Mouse (Mus musculus): ENCODE data around the gene Flt3.

DNA sequence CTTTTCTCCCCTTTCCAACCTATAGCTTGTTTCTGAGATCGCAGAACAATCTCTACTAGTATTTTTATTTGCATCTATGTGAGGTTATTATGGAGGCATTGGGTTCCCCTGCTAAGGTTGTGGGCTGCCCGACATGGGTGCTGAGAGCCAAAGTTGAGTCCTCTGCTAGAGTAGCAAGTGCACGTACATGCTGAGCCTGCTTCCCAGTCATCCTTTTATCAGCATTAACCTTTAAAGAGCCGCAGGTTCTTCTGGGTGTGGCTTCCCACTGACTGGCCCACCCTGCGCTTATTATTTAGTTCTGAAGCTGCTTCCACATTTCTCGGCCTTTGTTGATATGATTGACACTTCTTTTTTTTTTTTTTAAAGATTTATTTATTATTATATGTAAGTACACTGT is 44.0 kb upstream of the Flt3 start:
- TF ChIP-seq POLR2A (IDR thresholded peaks at IDR 0.05; ENCODE audit: low read depth, low read length) (no peak), CTCF (IDR thresholded peaks at IDR 0.05; ENCODE audit: borderline replicate concordance, insufficient read depth, low read length) (no peak)

Data from embryonic fibroblast, embryonic 13.5 days (primary cell).